Mouse (Mus musculus): ENCODE measurements around the gene Hoxa4. TPM values are rescaled to one million over a fixed set of nuclear protein-coding genes. Genes with fewer than 3 reads are reported as not detected.

Hoxa4 gene
- polyA plus RNA-seq (2012; rRNA removed; ENCODE audit: low replicate concordance) = 1.9 and 3.3 TPM in 2 replicates

GRCm38 (mm10) chr6:52190906-52191810, at the start of gene Hoxa4:
TSS of gene Hoxa4 (minus strand) at chr6:52191753.

GRCm38 (mm10) chr6:52240389-52241000, 48.9 kb upstream of the Hoxa4 start, which contains the start of gene Hoxa10:
TSS of gene Hoxa10 (minus strand) at chr6:52240854.

GRCm38 (mm10) chr6:52230516-52231165, 39.1 kb upstream of the Hoxa4 start, which contains the start of gene Hoxa9:
TSS of gene Hoxa9 (minus strand) at chr6:52231089.

GRCm38 (mm10) chr6:52221337-52221992, 29.9 kb upstream of the Hoxa4 start, which contains the start of gene Hoxa7:
TSS of gene Hoxa7 (minus strand) at chr6:52221854.

GRCm38 (mm10) chr6:52213119-52213986, 21.8 kb upstream of the Hoxa4 start, which contains the start of the genes Hoxa3 and Gm28308:
TSS of gene Hoxa3 (minus strand) at chr6:52213336.
TSS of gene Gm28308 (minus strand) at chr6:52213339.

GRCm38 (mm10) chr6:52208072-52208867, 16.7 kb upstream of the Hoxa4 start, which contains the start of gene Hoxa6:
TSS of gene Hoxa6 (minus strand) at chr6:52208722.

GRCm38 (mm10) chr6:52204050-52204752, 12.6 kb upstream of the Hoxa4 start, which contains the start of gene Hoxa5:
TSS of gene Hoxa5 (minus strand) at chr6:52204587.

GRCm38 (mm10) chr6:52177061-52177735, 14.4 kb downstream of the Hoxa4 start, which contains the start of gene 5730596B20Rik:
TSS of gene 5730596B20Rik (plus strand) at chr6:52177498.

GRCm38 (mm10) chr6:52164626-52165440, 26.7 kb downstream of the Hoxa4 start, which contains the start of gene Hoxa2:
TSS of gene Hoxa2 (minus strand) at chr6:52164831.

GRCm38 (mm10) chr6:52158276-52159051, 33.1 kb downstream of the Hoxa4 start, which contains the start of gene Hoxa1:
TSS of gene Hoxa1 (minus strand) at chr6:52158317.

Other genes with a start within 250 kb of the Hoxa4 start
- 6.7 and 16.1 TPM in 2 replicates for gene Skap2, start 179.2 kb downstream of the Hoxa4 start, polyA plus RNA-seq (2012; rRNA removed; ENCODE audit: low replicate concordance)
- 1.6 and 2.6 TPM in 2 replicates for gene Hoxa1, start 33.4 kb downstream of the Hoxa4 start, polyA plus RNA-seq (2012; rRNA removed; ENCODE audit: low replicate concordance)
- 1.3 TPM in 2 replicates for gene Hoxa2, start 26.9 kb downstream of the Hoxa4 start, polyA plus RNA-seq (2012; rRNA removed; ENCODE audit: low replicate concordance)
- 0.03 TPM in 1 of 2 replicates, not detected in the other for gene 5730596B20Rik, start 14.3 kb downstream of the Hoxa4 start, polyA plus RNA-seq (2012; rRNA removed; ENCODE audit: low replicate concordance)
- gene Hoxa5, start 12.8 kb upstream of the Hoxa4 start, polyA plus RNA-seq (2012; rRNA removed; ENCODE audit: low replicate concordance) = 3.1 and 6.1 TPM in 2 replicates
- 2.0 and 2.7 TPM in 2 replicates for gene Hoxa6, start 17.0 kb upstream of the Hoxa4 start, polyA plus RNA-seq (2012; rRNA removed; ENCODE audit: low replicate concordance)
- gene Hoxa3, start 21.6 kb upstream of the Hoxa4 start, polyA plus RNA-seq (2012; rRNA removed; ENCODE audit: low replicate concordance) = 3.6 and 7.8 TPM in 2 replicates
- 1.4 and 3.1 TPM in 2 replicates for gene Gm28308, start 21.6 kb upstream of the Hoxa4 start, polyA plus RNA-seq (2012; rRNA removed; ENCODE audit: low replicate concordance)
- 14.6 and 16.5 TPM in 2 replicates for gene Hoxa7, start 30.1 kb upstream of the Hoxa4 start, polyA plus RNA-seq (2012; rRNA removed; ENCODE audit: low replicate concordance)
- gene Hoxa9, start 39.3 kb upstream of the Hoxa4 start, polyA plus RNA-seq (2012; rRNA removed; ENCODE audit: low replicate concordance) = 9.8 and 43.7 TPM in 2 replicates
- gene Hoxa10, start 49.1 kb upstream of the Hoxa4 start, polyA plus RNA-seq (2012; rRNA removed; ENCODE audit: low replicate concordance) = 3.2 and 5.4 TPM in 2 replicates
- not detected in 2 replicates for gene Hoxa11, start 54.1 kb upstream of the Hoxa4 start, polyA plus RNA-seq (2012; rRNA removed; ENCODE audit: low replicate concordance)
- gene Hoxa13, start 69.1 kb upstream of the Hoxa4 start, polyA plus RNA-seq (2012; rRNA removed; ENCODE audit: low replicate concordance) = not detected in 2 replicates
- gene Evx1, start 121.7 kb upstream of the Hoxa4 start, polyA plus RNA-seq (2012; rRNA removed; ENCODE audit: low replicate concordance) = not detected in 2 replicates

Measured in mammary gland, adult 2 months (tissue).